Mouse (Mus musculus) T-cell, adult 2 months (primary cell): ENCODE results near the gene Tnfsfm13.

Experiments used
- DNase-seq: peaks from one replicate; pipeline ENCODE4 v3.0.0; 2022; ENCODE audit warnings: low spot score

The Tnfsfm13 gene

GRCm38 (mm10) chr11:69655264-69656064, 40.4 kb downstream of the Tnfsfm13 start, which contains the start of gene Sox15:
TSS of gene Sox15 (plus strand) at chr11:69655314.
- no peak for DNase-seq

DNA sequence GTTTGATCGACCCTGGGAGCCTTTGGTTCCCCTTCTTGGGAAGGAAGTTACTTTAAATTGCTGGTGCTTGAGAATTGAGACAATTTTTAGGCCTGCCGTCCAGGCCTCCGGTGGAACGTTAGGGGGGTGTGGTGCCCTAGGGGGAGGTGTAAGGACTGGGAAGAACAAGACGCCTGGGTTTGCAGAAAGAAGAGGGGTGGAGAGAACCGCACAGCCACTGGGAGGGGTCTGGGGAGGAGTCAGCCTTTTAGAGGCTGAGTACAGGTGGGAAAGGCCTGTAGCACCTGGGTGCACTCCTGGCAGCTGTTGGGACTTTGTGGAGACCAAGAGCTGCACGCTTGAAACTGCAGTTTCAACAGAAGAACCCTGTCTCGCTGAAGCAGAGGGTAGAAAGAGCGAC, 41.1 kb downstream of the Tnfsfm13 start:
- no peak for DNase-seq

- no peak for DNase-seq
These were observed 42.5 kb downstream of the Tnfsfm13 start for GRCm38 (mm10) chr11:69653399-69653798.

DNA sequence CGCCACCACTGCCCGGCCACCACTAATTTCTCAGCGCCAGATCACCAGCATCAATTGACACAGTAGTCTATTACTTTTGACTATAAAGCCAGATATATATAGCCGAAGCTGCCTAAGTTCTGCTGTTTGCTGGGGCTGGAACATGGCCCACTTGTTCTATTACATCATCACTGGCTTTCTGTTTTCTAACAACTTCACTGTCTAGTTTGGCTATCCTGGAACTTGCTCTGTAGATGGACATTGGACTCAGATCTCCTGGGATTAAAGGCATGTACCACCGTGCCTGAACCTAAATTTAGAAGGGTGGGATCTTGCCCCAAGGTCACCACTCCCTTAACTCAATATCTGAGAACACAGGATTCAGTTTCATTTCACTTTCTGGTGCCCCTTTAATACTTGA, 50.0 kb downstream of the Tnfsfm13 start:
- no peak for DNase-seq

- DNase-seq: no peak
These were observed 60.4 kb downstream of the Tnfsfm13 start for GRCm38 (mm10) chr11:69635471-69635870.

DNA sequence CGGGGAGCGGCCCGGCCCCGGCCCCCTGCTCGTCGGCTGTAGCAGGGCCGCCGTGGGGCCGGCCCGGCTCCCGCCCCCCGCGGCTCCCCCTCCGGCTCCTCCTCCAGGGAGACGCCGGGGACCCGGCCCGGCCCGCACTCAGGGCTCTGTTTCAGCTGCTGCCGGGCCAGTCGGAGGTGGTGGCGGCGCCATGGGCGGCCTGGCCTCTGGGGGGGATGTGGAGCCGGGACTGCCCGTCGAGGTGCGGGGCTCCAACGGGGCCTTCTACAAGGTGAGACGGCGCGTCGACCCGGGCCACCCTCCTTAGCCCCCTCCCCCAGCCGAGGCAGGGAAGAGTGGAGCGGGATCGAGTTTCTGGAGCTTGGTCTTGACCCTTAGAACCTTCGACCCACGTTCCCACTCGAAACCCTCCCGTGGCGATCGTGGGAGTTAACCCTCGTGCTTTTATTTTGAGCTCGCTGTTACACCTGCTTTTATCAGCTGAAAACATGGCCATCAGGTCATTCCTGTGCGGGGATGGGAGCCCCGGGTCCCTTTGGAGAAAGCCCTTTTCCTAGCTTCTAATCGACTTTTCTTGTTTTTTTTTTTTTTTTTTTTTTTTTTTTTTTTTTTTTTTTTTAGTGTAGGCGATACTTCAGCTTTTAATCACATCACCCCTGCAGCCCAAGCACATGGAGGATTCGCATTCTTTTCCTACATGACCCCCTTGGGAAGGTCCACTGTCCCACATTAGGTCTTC, 62.6 kb downstream of the Tnfsfm13 start:
- DNase-seq: no peak
